Mouse (Mus musculus) layer of hippocampus, postnatal 25 days (tissue): ENCODE measurements at regions not wholly inside any gene's neighbourhood (a gene's known extent, or its start where the extent isn't known, plus 50 kb on each side); places are given as distances from the start of the nearest gene placed in this dataset.
A peak's percentile ranks its signal among the peaks of the same experiment; 100 is the strongest.

Experiments used
- DNase-seq, 2 experiments: peaks; one replicate each; pipeline ENCODE4 v3.0.0; 2022; ENCODE audit warnings: mixed read lengths in 2 of 2, low spot score in 1 of 2; ENCODE audit errors: extremely low spot score in 1 of 2

DNA sequence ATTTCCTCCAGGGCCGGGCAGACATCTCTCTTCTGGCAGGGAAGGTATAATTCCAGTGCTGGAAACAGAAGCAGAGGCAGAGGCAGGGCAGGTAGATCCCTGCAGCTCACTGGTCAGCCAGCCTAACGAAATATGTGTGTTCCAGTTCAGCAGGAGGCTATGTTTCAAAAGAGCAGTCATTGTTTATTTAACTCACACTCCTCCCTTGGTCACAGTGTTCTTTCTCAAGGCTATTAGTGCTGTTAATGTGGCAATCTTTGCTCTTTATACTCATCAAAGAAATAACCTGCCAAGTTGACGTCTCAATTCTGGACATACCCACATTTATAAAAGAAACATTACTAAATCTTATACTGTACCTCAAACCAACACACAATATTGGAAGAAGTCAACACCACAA lies 253.3 kb upstream of the Adgrl3 start:
- DNase-seq: no peak

GRCm38 (mm10) chr5:80783892-80784291 lies 236.0 kb upstream of the Adgrl3 start:
- DNase-seq: peak in 1 of 2 experiments; percentile 4

GRCm38 (mm10) chr5:80784746-80785145 lies 235.2 kb upstream of the Adgrl3 start:
- no peak for DNase-seq

GRCm38 (mm10) chr5:80791658-80792057 lies 228.3 kb upstream of the Adgrl3 start:
- no peak for DNase-seq

DNA sequence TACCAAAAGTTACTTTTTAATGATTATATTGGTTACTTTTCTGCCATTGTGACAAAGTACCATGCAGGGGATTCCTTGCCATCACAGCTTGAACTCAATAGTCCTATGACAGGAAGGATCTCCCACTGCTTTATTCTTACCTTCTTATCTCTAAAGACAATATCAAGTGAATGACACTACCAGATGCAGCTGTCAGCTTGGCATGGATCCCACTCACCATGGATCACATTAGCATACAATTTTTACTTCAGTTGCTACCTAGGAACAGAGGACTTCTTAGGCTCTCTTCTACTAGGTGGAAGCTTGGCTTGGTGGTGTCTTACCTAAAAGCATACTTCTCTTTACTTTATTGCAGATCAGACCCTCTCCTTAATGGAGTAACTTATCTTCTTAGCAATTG lies 220.2 kb upstream of the Adgrl3 start:
- no peak for DNase-seq

DNA sequence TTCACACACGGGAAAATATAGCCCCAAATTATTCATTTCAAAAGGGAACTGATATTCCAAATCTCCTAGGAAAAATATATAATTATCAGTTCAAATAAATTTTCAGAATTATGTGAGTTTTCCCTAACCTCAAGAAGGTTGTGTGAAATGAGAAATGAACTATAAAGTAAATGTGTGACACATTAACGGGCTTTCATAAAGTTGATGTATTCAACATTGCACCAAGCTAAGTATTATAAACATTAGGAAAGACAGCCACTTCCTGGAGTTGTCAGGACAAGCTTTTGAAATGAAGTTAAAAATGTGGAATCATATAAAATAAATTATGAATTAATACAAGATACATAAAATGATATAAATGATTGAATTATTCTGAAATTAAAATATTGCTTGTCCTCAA lies 207.0 kb upstream of the Adgrl3 start:
- DNase-seq: no peak

- DNase-seq: no peak
These were observed 200.7 kb upstream of the Adgrl3 start for GRCm38 (mm10) chr5:80819208-80819607.

- no peak for DNase-seq
These were observed 177.4 kb upstream of the Adgrl3 start for GRCm38 (mm10) chr5:80842531-80842930.

GRCm38 (mm10) chr5:80855034-80855433 lies 164.9 kb upstream of the Adgrl3 start:
- DNase-seq: no peak

- DNase-seq: no peak
These were observed 143.3 kb upstream of the Adgrl3 start for GRCm38 (mm10) chr5:80876600-80876999.

- DNase-seq: no peak
These were observed 121.7 kb upstream of the Adgrl3 start for GRCm38 (mm10) chr5:80898230-80898629.

- DNase-seq: no peak
These were observed 111.2 kb upstream of the Adgrl3 start for GRCm38 (mm10) chr5:80908771-80909170.

DNA sequence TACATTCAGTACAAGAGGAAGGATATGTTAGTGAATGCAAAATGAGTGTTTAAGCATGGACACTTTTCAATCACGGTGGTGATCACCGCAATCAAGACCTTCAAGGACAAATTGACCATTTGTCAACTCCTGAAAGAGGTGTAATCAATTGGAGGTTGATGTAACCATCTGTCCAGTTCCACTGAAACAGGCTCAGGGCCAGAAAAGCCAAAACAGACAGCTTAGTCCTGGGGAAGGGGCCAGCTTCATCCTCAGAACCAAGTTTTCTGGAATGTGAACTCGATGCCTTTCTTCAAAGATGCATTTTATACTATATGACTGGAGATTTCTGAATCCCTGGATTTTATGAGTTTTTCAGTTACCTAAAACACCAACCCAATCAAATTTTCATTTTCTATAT lies 81.1 kb upstream of the Adgrl3 start:
- no peak for DNase-seq

DNA sequence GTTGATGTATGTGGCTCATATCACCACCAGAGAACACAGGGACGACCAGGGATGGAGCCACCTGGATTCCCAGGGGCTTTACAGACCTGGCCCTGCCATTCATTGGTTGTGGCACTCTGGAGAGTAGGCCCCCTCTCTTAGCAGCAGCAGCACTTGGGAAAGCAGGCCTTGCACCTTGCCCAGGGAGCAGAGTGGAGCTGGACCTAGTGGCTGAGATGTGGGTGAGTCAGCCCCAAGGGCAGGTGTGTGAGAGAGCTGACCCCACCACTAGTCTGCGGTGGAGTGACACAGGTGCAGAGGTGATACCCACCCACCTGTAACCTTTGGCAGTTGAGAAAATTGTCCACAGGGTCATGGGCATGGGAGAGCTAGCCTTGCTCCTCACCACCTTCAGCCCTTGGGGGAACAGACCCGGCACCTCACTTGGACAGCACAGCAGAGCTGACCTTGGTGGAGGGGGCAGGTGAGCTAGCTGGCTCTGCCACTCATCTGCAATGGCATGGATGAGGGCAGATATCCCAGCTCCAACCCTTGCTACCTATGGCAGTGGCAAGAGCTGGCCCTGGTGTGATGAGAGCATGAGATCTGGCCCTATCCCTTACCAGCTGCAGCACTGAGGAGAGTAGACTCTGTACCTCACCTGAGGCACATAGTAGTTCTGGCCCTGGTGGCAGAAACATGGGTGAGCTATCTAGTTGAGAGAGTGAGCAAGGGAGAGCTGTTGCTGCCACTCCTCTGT lies 67.9 kb upstream of the Adgrl3 start:
- DNase-seq: no peak

DNA sequence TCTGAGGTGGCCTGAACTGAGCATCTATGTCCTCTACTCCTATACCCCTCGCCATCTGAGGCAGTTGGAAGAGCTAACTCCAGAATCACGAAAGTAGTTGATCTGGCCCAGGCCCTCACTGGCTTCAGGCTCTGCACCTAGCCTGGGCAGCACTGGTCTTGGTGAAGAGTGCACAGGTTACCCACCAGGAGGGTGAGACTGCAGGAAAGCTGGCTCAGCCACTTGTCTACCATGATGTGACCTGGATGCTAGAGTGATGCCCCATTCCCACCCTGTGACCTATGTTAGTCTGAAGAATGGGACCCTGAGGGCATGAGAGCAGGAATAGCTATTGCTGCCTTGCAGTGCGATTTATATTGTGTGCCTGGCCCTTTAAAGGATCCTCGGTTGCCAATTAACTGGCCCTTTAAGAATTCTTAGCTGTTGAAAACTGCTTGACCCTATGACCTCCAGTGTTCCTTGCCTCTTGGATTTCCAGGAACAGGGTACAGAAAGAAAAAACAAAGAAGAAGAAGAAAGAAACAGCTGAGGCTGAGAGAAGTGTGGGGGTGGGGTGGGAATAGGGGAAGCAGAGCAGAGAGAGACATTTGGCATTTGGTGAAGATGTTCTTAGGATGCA lies 67.2 kb upstream of the Adgrl3 start:
- DNase-seq: no peak
